Mouse (Mus musculus): ENCODE data around the gene Kdm1a. TPM values are rescaled to one million over a fixed set of nuclear protein-coding genes. Genes with fewer than 3 reads are reported as not detected.
A peak's percentile ranks its signal among the peaks of the same experiment; 100 is the strongest.

Gene Kdm1a
- total RNA-seq, 1 experiment, result 124 TPM

GRCm38 (mm10) chr4:136598268-136598876 is 4.2 kb downstream of the Kdm1a start:
- in situ Hi-C loops (cut with MboI; ENCODE audit: low sequenced_read_pairs in 2 of 2, unreplicated experiment in 2 of 2), result no loop called here
- peaks cover 4% of the 10 kb centered on the region; the same call in 1 of the 2 replicates for H3K36me3 ChIP-seq (ENCODE audit: control insufficient read depth, insufficient read depth, low read length, poor library complexity, severe bottlenecking)
- H3K4me3 ChIP-seq (ENCODE audit: insufficient read depth in 1 of 2, low read depth in 1 of 2, low read length in 2 of 2, poor library complexity in 1 of 2, severe bottlenecking in 1 of 2), result peak overlapping the region; percentile 19 to 36; a peak in 3 of 4 replicates
- H3K4me1 ChIP-seq (ENCODE audit: control insufficient read depth in 2 of 2, insufficient read depth in 2 of 2, low read length in 2 of 2, poor library complexity in 1 of 2), result peaks cover 4 to 14% of the 10 kb centered on the region in 2 experiments
- H3K27ac ChIP-seq (ENCODE audit: insufficient read depth, low read depth, low read length, poor library complexity, severe bottlenecking), result peak overlapping the region; percentile 78; the same call in 1 of the 2 replicates
- no peak for TF ChIP-seq ZNF384 (IDR thresholded peaks at IDR 0.05; ENCODE audit: low read depth, low read length)
- no peak for DNase-seq (ENCODE audit: low read depth, low spot score)
- H3K9ac ChIP-seq (ENCODE audit: insufficient read depth, low read depth, low read length, poor library complexity, severe bottlenecking), result peak overlapping the region; percentile 47; the same call in 1 of the 2 replicates
- H3K9me3 ChIP-seq (ENCODE audit: control insufficient read depth, insufficient read depth, low read depth, low read length), result no peaks in the 10 kb centered on the region

- no peak overlapping the region for H3K4me3 ChIP-seq (ENCODE audit: insufficient read depth in 1 of 2, low read depth in 1 of 2, low read length in 2 of 2, poor library complexity in 1 of 2, severe bottlenecking in 1 of 2)
- H3K9ac ChIP-seq (ENCODE audit: insufficient read depth, low read depth, low read length, poor library complexity, severe bottlenecking), result no peak overlapping the region
- peaks cover 3 to 19% of the 10 kb centered on the region in 2 experiments for H3K4me1 ChIP-seq (ENCODE audit: control insufficient read depth in 2 of 2, insufficient read depth in 2 of 2, low read length in 2 of 2, poor library complexity in 1 of 2)
- peaks cover 7% of the 10 kb centered on the region for H3K36me3 ChIP-seq (ENCODE audit: control insufficient read depth, insufficient read depth, low read length, poor library complexity, severe bottlenecking)
- no peak for DNase-seq (ENCODE audit: low read depth, low spot score)
- in situ Hi-C loops (cut with MboI; ENCODE audit: low sequenced_read_pairs in 2 of 2, unreplicated experiment in 2 of 2), result no loop called here
- TF ChIP-seq ZC3H11A (IDR thresholded peaks at IDR 0.05; ENCODE audit: borderline replicate concordance, low read depth, low read length), result no peak
- no peak for TF ChIP-seq HCFC1 (IDR thresholded peaks at IDR 0.05; ENCODE audit: borderline replicate concordance, insufficient read depth, low read length)
- no peak for TF ChIP-seq ZNF384 (IDR thresholded peaks at IDR 0.05; ENCODE audit: low read depth, low read length)
- TF ChIP-seq MAFK (IDR thresholded peaks at IDR 0.05; ENCODE audit: insufficient read depth, low read depth, low read length), result no peak
- TF ChIP-seq CHD2 (IDR thresholded peaks at IDR 0.05; ENCODE audit: low read depth, low read length), result no peak
- no peaks in the 10 kb centered on the region for H3K9me3 ChIP-seq (ENCODE audit: control insufficient read depth, insufficient read depth, low read depth, low read length)
- H3K27ac ChIP-seq (ENCODE audit: insufficient read depth, low read depth, low read length, poor library complexity, severe bottlenecking), result no peak overlapping the region
Measured at GRCm38 (mm10) chr4:136595221-136595620, 7.3 kb downstream of the Kdm1a start.

GRCm38 (mm10) chr4:136594006-136594405 is 8.5 kb downstream of the Kdm1a start:
- in situ Hi-C loops (cut with MboI; ENCODE audit: low sequenced_read_pairs in 2 of 2, unreplicated experiment in 2 of 2), result no loop called here
- TF ChIP-seq MAFK (IDR thresholded peaks at IDR 0.05; ENCODE audit: insufficient read depth, low read depth, low read length), result no peak
- peak; percentile 70; the same call in 1 of the 2 replicates for TF ChIP-seq ZNF384 (IDR thresholded peaks at IDR 0.05; ENCODE audit: low read depth, low read length)
- no peak overlapping the region for H3K4me3 ChIP-seq (ENCODE audit: insufficient read depth in 1 of 2, low read depth in 1 of 2, low read length in 2 of 2, poor library complexity in 1 of 2, severe bottlenecking in 1 of 2)
- peaks cover 2 to 23% of the 10 kb centered on the region in 2 experiments for H3K4me1 ChIP-seq (ENCODE audit: control insufficient read depth in 2 of 2, insufficient read depth in 2 of 2, low read length in 2 of 2, poor library complexity in 1 of 2)
- H3K9ac ChIP-seq (ENCODE audit: insufficient read depth, low read depth, low read length, poor library complexity, severe bottlenecking), result no peak overlapping the region; the same call in 1 of the 2 replicates
- H3K9me3 ChIP-seq (ENCODE audit: control insufficient read depth, insufficient read depth, low read depth, low read length), result no peaks in the 10 kb centered on the region
- no peak for DNase-seq (ENCODE audit: low read depth, low spot score)
- peaks cover 9% of the 10 kb centered on the region for H3K36me3 ChIP-seq (ENCODE audit: control insufficient read depth, insufficient read depth, low read length, poor library complexity, severe bottlenecking)
- peak overlapping the region; percentile 64; the same call in 1 of the 2 replicates for H3K27ac ChIP-seq (ENCODE audit: insufficient read depth, low read depth, low read length, poor library complexity, severe bottlenecking)

- TF ChIP-seq ZC3H11A (IDR thresholded peaks at IDR 0.05; ENCODE audit: borderline replicate concordance, low read depth, low read length), result no peak
- TF ChIP-seq ZNF384 (IDR thresholded peaks at IDR 0.05; ENCODE audit: low read depth, low read length), result no peak
- no peak for TF ChIP-seq HCFC1 (IDR thresholded peaks at IDR 0.05; ENCODE audit: borderline replicate concordance, insufficient read depth, low read length)
- no peak for TF ChIP-seq MAFK (IDR thresholded peaks at IDR 0.05; ENCODE audit: insufficient read depth, low read depth, low read length)
- no peak for TF ChIP-seq CHD2 (IDR thresholded peaks at IDR 0.05; ENCODE audit: low read depth, low read length)
- Histone ChIP-seq H3K4me1 (ENCODE audit: control insufficient read depth in 2 of 2, insufficient read depth in 2 of 2, low read length in 2 of 2, poor library complexity in 1 of 2) (peaks cover 3 to 29% of the 10 kb centered on the region in 2 experiments), H3K9me3 (ENCODE audit: control insufficient read depth, insufficient read depth, low read depth, low read length) (no peaks in the 10 kb centered on the region), H3K27ac (ENCODE audit: insufficient read depth, low read depth, low read length, poor library complexity, severe bottlenecking) (no peak overlapping the region), H3K36me3 (ENCODE audit: control insufficient read depth, insufficient read depth, low read length, poor library complexity, severe bottlenecking) (peaks cover 9% of the 10 kb centered on the region), H3K9ac (ENCODE audit: insufficient read depth, low read depth, low read length, poor library complexity, severe bottlenecking) (no peak overlapping the region), H3K4me3 (ENCODE audit: insufficient read depth in 1 of 2, low read depth in 1 of 2, low read length in 2 of 2, poor library complexity in 1 of 2, severe bottlenecking in 1 of 2) (no peak overlapping the region)
- in situ Hi-C loops (cut with MboI; ENCODE audit: low sequenced_read_pairs in 2 of 2, unreplicated experiment in 2 of 2), result no loop called here
- DNase-seq (ENCODE audit: low read depth, low spot score), result no peak
Measured at GRCm38 (mm10) chr4:136592111-136592510, 10.4 kb downstream of the Kdm1a start.

- Histone ChIP-seq H3K4me1 (ENCODE audit: control insufficient read depth in 2 of 2, insufficient read depth in 2 of 2, low read length in 2 of 2, poor library complexity in 1 of 2) (peaks cover 9 to 23% of the 10 kb centered on the region in 2 experiments; a peak in 3 of 4 replicates), H3K4me3 (ENCODE audit: insufficient read depth in 1 of 2, low read depth in 1 of 2, low read length in 2 of 2, poor library complexity in 1 of 2, severe bottlenecking in 1 of 2) (no peak overlapping the region), H3K9me3 (ENCODE audit: control insufficient read depth, insufficient read depth, low read depth, low read length) (no peaks in the 10 kb centered on the region), H3K27ac (ENCODE audit: insufficient read depth, low read depth, low read length, poor library complexity, severe bottlenecking) (no peak overlapping the region), H3K9ac (ENCODE audit: insufficient read depth, low read depth, low read length, poor library complexity, severe bottlenecking) (no peak overlapping the region), H3K36me3 (ENCODE audit: control insufficient read depth, insufficient read depth, low read length, poor library complexity, severe bottlenecking) (peaks cover 5% of the 10 kb centered on the region)
- TF ChIP-seq HCFC1 (IDR thresholded peaks at IDR 0.05; ENCODE audit: borderline replicate concordance, insufficient read depth, low read length) (no peak), ZNF384 (IDR thresholded peaks at IDR 0.05; ENCODE audit: low read depth, low read length) (no peak), MAFK (IDR thresholded peaks at IDR 0.05; ENCODE audit: insufficient read depth, low read depth, low read length) (no peak), ZC3H11A (IDR thresholded peaks at IDR 0.05; ENCODE audit: borderline replicate concordance, low read depth, low read length) (no peak), CHD2 (IDR thresholded peaks at IDR 0.05; ENCODE audit: low read depth, low read length) (no peak)
- no peak for DNase-seq (ENCODE audit: low read depth, low spot score)
- in situ Hi-C loops (cut with MboI; ENCODE audit: low sequenced_read_pairs in 2 of 2, unreplicated experiment in 2 of 2), result no loop called here
Measured at GRCm38 (mm10) chr4:136588003-136588402, 14.5 kb downstream of the Kdm1a start.

All from ES-E14 (cell line).